Mouse (Mus musculus) small intestine, adult 2 months (tissue): ENCODE results near the gene Rcsd1.

Experiments used
- CTCF ChIP-seq: fragments of 200-500 bp; IDR thresholded peaks from 2 replicates; pipeline ENCODE4 v1.5.1; 2012; ENCODE audit warnings: low read depth, mild to moderate bottlenecking, control low read depth, inconsistent platforms, low read length, moderate library complexity, mixed read lengths; ENCODE audit not compliant: insufficient replicate concordance, insufficient read length; ENCODE audit errors: extremely low read depth
- POLR2A ChIP-seq: fragments of 200-500 bp; IDR thresholded peaks from 2 replicates; pipeline ENCODE4 v1.6.1; 2012; ENCODE audit warnings: low read depth, mild to moderate bottlenecking, control low read depth, inconsistent platforms, low read length, moderate library complexity

DNA sequence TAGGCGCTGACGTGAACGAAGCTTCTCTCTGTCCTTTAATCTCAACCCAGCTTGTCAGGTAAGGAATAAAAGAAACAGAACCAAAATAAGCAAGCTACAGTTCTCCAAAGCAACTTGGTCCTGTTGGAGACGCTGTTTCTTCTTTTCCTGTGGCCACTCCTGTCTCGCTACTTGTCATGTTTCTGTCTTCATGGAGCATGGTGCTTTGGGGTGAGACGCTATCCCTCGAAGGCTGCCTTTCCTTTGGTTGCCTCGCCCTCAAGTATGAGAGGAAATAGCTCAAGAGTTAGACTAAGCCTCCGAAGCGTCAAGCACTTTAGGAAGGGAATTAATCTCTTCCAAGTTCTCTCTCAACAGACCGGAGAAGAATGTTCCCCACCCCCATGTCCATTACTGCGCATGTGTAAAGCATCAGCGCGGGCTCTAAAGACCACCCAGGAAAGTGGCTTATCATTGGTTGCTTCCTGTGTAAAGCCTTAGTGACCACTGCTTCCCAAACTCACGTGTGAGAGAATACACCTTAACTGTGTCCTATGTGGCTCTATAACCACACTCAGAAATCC, 9.1 kb upstream of the Rcsd1 start:
- TF ChIP-seq POLR2A (no peak), CTCF (no peak)
